Mouse (Mus musculus) hindbrain, embryonic 16.5 days (tissue): ENCODE measurements at regions not wholly inside any gene's neighbourhood (a gene's known extent, or its start where the extent isn't known, plus 50 kb on each side); places are given as distances from the start of the nearest gene placed in this dataset.

Source experiments
- ATAC-seq: fragments of 200-750 bp; cut with Nextera tagmentation; 2 replicates; pipeline ENCODE4 v1.8.0; 2017; ENCODE audit warnings: moderate TSS enrichment, moderate library complexity
- H3K27ac ChIP-seq: fragments of 300-500 bp; sonication (generic); 2 replicates; pipeline ENCODE4 v1.5.1; 2014; ENCODE audit warnings: low read depth, mild to moderate bottlenecking, control low read depth, low read length, moderate library complexity
- H3K27me3 ChIP-seq: fragments of 300-500 bp; sonication (generic); replicated peaks from 2 replicates; pipeline ENCODE4 v1.6.1; 2014; ENCODE audit warnings: low read length; ENCODE audit not compliant: control insufficient read depth, insufficient read depth
- H3K36me3 ChIP-seq: fragments of 300-500 bp; sonication (generic); 2 replicates; pipeline ENCODE4 v1.6.1; 2014; ENCODE audit warnings: mild to moderate bottlenecking, low read length, moderate library complexity, mixed read lengths; ENCODE audit not compliant: control insufficient read depth, insufficient read depth
- H3K4me1 ChIP-seq: fragments of 300-500 bp; sonication (generic); 2 replicates; pipeline ENCODE4 v1.6.1; 2014; ENCODE audit warnings: low read depth, low read length; ENCODE audit not compliant: control insufficient read depth, insufficient read depth
- H3K4me2 ChIP-seq: fragments of 300-500 bp; sonication (generic); 2 replicates; pipeline ENCODE4 v1.6.1; 2014; ENCODE audit warnings: mild to moderate bottlenecking, low read length, control low read depth, moderate library complexity
- H3K4me3 ChIP-seq: fragments of 300-500 bp; sonication (generic); 2 replicates; pipeline ENCODE4 v1.5.1; 2014; ENCODE audit warnings: mild to moderate bottlenecking, low read length, control low read depth, moderate library complexity
- H3K9ac ChIP-seq: fragments of 300-500 bp; sonication (generic); 2 replicates; pipeline ENCODE4 v1.6.1; 2014; ENCODE audit warnings: low read depth, mild to moderate bottlenecking, control low read depth, low read length, moderate library complexity
- H3K9me3 ChIP-seq: fragments of 300-500 bp; sonication (generic); 2 replicates; pipeline ENCODE4 v1.6.1; 2014; ENCODE audit warnings: mild to moderate bottlenecking, low read length, moderate library complexity; ENCODE audit not compliant: control insufficient read depth
- WGBS: fragments of 180-500 bp; shearing (Covaris S2); extraction: QIAGEN DNeasy Blood & Tissue Kit; methylation state at CpG from one replicate; pipeline ENCODE4 v1.1.7; 2014; 5-methylcytosine and 5-hydroxymethylcytosine counted together

DNA sequence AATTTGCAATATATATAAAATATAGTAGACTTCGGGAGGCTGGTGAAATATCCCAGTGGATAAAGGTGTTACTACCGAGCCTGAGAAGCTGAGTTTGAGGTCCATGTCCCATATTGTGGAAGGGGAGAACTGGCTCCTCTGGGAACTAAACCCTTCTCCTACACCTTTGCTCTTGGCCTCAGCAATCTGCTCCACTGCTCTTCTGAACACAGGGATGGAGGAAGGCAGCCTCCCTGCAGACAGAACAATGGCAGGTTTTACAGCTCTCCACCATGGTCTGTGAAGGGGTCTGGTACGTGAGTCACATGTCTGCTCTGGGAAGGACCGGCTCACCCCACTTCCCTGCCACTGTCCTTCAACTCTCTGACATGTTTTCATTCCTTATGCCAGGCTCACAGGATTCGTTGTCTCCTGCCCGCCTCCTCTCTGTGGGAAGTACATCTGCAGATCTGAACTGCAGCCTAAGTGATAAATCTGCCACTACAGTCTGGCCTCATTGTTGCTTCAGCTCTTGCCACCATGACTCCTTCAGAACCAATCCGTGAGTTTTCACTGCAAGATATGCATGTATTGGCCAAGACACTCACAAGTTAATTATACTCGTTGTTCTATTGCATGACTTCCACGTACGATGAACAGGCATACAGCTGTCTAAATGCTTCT lies 220.0 kb upstream of the Gm9767 start:
- Histone ChIP-seq H3K4me2 (no peak overlapping the region), H3K9ac (no peak overlapping the region), H3K9me3 (no peaks in the 10 kb centered on the region; the same call in 1 of the 2 replicates), H3K4me1 (0 out of 2 replicates have a peak, but pooled peaks cover 2% of the 10 kb centered on the region), H3K4me3 (no peak overlapping the region), H3K27me3 (no peaks in the 10 kb centered on the region), H3K36me3 (no peaks in the 10 kb centered on the region), H3K27ac (no peak overlapping the region)
- 51% methylated on average over 10 of the region's 10 CpGs for WGBS
- ATAC-seq: peak; percentile 48; the same call in 1 of the 2 replicates

DNA sequence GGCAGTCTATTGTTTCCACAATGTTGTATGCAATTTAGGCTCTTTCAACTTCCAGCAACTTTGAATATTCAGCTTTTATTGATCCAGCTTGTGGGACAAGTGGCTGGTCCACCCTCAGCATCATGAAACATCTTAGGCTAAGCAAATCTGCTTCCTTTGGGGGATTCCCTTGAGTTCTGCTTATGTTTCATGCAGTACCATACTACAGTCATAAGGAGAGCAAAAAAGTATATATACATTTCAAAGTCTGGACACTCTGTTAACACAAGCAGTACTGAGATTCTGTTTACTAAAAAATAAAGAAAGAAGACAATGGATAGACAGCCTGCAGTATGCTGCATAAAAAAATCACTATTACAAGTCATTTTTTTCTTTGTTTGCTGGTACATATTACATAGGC lies 233.7 kb upstream of the Gm9767 start:
- Histone ChIP-seq H3K27me3 (no peaks in the 10 kb centered on the region), H3K9me3 (no peaks in the 10 kb centered on the region), H3K27ac (no peak overlapping the region), H3K4me3 (no peak overlapping the region), H3K36me3 (no peaks in the 10 kb centered on the region), H3K4me1 (no peaks in the 10 kb centered on the region), H3K9ac (no peak overlapping the region), H3K4me2 (no peak overlapping the region)
- ATAC-seq: no peak

DNA sequence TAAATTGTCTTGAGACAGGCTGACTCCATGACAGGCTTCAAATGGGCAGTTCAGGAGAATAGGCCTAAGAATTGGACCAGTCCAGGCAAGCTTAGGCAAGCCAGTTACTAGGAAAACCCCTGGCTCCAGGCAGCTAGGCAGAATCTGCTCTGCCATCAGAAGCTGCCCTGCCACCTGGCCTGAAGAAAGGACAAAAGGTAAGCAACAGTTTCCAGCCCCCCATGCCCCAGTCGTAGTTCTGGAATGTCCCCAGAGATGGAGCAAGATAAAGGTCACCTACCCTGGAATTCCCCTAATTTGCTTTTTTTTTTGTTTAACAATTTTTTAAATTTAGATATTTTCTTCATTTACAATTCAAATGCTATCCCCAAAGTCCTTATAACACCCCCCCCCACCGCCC lies 248.8 kb upstream of the Gm9767 start:
- Histone ChIP-seq H3K4me3 (no peak overlapping the region), H3K9ac (no peak overlapping the region), H3K36me3 (no peaks in the 10 kb centered on the region), H3K9me3 (no peaks in the 10 kb centered on the region), H3K27ac (no peak overlapping the region), H3K27me3 (no peaks in the 10 kb centered on the region), H3K4me1 (no peaks in the 10 kb centered on the region), H3K4me2 (no peak overlapping the region)
- ATAC-seq: no peak
- WGBS: 91% methylated on average over 2 of the region's 2 CpGs

DNA sequence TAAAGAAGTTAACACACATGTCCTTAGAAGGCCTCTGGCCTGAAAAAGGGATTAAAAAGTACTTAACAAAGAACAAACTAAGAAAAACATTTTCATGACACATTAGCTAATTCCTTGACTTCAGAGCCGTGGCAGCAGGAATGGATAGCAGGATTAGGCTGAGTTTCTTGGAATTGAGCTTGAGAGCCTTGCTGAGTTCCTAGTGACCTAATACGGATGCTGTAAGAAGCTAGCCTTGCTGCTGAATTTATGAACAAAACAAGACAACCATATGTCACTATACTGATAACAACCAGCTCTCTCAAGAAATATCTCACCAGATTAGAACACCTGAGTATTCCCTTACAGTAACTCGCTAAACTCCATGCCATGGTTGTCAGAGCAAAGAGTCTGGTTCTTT lies 268.2 kb upstream of the Smlr1 start:
- WGBS: 75% methylated on average over 3 of the region's 3 CpGs
- H3K4me2 ChIP-seq: no peak overlapping the region
- no peak overlapping the region for H3K9ac ChIP-seq
- no peaks in the 10 kb centered on the region for H3K9me3 ChIP-seq
- no peak for ATAC-seq
- H3K4me1 ChIP-seq: no peaks in the 10 kb centered on the region
- H3K4me3 ChIP-seq: no peak overlapping the region
- no peaks in the 10 kb centered on the region for H3K27me3 ChIP-seq
- H3K27ac ChIP-seq: no peak overlapping the region
- no peaks in the 10 kb centered on the region for H3K36me3 ChIP-seq

DNA sequence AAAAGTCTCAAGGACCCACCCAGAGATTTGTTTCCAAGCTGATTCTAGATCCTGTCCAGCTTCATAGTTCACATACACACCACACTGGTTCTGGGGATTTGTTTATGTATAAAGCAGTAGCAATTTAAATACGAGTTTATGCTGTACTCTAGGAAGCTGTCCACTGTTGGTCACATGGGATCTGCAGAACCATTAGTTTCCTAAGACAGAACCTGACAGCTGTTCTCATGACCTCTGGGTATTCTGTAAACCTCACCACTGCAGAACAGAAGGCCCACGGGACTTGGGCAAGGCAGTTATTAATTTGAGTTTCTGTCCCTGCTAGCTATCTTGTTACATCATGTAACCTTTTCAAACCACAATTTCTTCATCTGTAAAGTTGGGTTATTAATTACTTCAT lies 265.4 kb upstream of the Smlr1 start:
- 86% methylated on average over 2 of the region's 2 CpGs for WGBS

DNA sequence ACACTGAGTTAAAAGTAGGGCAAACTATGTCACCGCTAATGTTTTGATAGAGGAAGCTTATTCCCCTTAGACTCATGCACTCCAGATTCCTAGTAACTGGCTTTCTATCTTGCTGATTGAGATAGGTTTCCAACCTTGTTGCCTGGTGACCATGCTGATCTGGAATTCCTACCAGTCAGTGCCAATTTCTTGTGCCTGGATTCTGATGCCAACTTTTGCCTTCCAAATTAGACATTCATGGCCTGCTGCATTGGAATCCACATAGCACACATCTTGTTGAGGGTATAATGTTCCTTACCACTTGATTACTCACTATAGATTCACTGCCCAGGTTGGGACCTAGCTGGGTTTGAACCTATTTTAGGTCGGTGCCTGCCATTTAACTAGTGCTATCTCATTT lies 262.8 kb upstream of the Smlr1 start:
- Histone ChIP-seq H3K4me3 (no peak overlapping the region), H3K27me3 (no peaks in the 10 kb centered on the region), H3K27ac (no peak overlapping the region), H3K9me3 (no peaks in the 10 kb centered on the region), H3K36me3 (no peaks in the 10 kb centered on the region), H3K9ac (no peak overlapping the region), H3K4me1 (no peaks in the 10 kb centered on the region), H3K4me2 (no peak overlapping the region)
- 84% methylated on average over 2 of the region's 2 CpGs for WGBS
- no peak for ATAC-seq

More for the DNA sequence above, 265.4 kb upstream of the Smlr1 start:
- H3K9ac ChIP-seq: no peak overlapping the region
- no peaks in the 10 kb centered on the region for H3K9me3 ChIP-seq
- no peaks in the 10 kb centered on the region for H3K4me1 ChIP-seq
- H3K27me3 ChIP-seq: no peaks in the 10 kb centered on the region
- no peak overlapping the region for H3K27ac ChIP-seq
- no peak overlapping the region for H3K4me2 ChIP-seq
- H3K4me3 ChIP-seq: no peak overlapping the region
- H3K36me3 ChIP-seq: no peaks in the 10 kb centered on the region
- no peak for ATAC-seq

DNA sequence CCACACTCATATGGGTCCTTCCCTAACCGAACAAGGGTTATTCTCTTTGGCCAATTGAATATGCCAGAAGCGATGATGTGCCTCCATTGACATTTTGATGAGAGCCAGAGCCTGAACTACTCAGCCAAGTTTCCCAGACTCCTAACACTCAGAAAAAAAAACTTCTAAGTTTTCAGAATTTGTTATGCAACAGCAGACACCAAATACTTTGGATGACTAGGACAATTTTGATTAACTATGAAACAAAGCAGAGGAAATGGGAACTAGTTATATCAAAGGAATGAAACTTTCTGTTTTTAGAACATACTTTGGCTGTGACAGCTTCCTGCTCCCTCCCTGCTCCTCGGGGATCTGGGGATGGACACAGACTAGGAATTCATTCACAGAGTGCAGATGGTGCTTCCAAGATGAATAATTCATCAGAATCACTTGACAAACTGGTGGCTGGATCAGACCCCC lies 254.3 kb upstream of the Smlr1 start:
- Histone ChIP-seq H3K4me2 (no peak overlapping the region), H3K9me3 (no peaks in the 10 kb centered on the region), H3K4me3 (no peak overlapping the region), H3K4me1 (no peaks in the 10 kb centered on the region), H3K27me3 (no peaks in the 10 kb centered on the region), H3K27ac (no peak overlapping the region), H3K9ac (no peak overlapping the region), H3K36me3 (no peaks in the 10 kb centered on the region)
- ATAC-seq: no peak
- WGBS: 58% methylated on average over 3 of the region's 3 CpGs

DNA sequence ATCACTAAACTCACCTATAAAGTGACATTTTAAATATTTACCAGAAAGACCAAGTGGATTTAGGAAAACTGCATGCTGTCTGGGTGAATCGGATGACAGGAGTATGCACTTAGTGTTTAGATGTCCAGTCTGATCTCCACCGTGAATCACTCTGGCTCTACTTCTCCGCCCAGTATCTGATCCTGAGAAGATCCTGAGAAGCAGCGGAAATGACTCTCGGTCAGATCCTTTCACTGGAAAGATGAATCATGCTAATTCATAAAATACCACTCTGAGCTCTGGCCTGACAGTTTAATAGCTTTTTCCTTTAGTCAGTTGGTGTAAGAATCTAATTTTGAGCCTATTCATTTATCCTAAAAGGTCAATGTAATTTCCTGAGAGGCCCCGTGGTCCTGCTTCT lies 252.6 kb upstream of the Smlr1 start:
- Histone ChIP-seq H3K4me3 (no peak overlapping the region), H3K27ac (no peak overlapping the region), H3K9me3 (no peaks in the 10 kb centered on the region), H3K4me2 (no peak overlapping the region), H3K27me3 (no peaks in the 10 kb centered on the region), H3K36me3 (no peaks in the 10 kb centered on the region), H3K9ac (no peak overlapping the region), H3K4me1 (no peaks in the 10 kb centered on the region)
- WGBS: 81% methylated on average over 6 of the region's 6 CpGs
- no peak for ATAC-seq

DNA sequence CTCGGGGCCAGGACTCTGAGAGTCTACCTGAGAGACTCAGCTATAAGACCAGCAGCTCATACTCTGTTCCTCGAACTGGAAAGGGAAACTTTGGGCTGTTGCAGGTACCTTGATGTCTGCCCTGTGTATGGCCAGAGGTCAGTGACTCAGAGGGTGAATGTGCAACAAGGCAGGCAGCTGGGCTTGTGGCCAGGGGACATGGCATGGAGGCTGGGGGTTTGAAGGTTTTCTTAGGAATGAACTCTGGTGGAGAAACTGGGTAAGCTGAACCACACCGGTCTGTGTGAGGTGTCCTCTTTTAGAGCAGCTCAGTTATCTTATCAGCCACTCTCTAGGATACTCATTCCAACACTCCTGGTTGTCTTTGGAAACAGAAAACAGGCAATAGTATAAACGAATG lies 251.9 kb upstream of the Smlr1 start:
- Histone ChIP-seq H3K4me2 (no peak overlapping the region), H3K27me3 (no peaks in the 10 kb centered on the region), H3K9ac (no peak overlapping the region), H3K9me3 (no peaks in the 10 kb centered on the region), H3K36me3 (no peaks in the 10 kb centered on the region), H3K27ac (no peak overlapping the region), H3K4me1 (no peaks in the 10 kb centered on the region), H3K4me3 (no peak overlapping the region)
- 90% methylated on average over 4 of the region's 4 CpGs for WGBS
- no peak for ATAC-seq

DNA sequence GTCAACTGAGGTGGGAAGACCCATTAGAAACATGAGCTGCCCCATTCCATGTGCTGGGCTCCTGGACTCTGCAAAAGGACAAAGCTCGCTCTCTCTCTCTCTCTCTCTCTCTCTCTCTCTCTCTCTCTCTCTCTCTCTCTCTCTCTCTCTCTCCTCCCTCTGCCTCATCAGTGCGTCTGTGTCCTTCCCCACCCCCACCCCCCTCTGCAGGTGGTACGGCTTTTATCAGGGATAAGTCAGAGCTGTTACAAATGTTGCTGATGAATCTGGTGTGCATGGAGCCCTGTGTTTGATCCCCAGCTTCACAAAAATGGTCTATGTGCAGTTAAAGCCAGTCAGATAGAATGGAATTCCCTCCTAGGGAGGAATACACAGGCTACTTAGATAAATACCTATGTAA lies 247.8 kb upstream of the Smlr1 start:
- Histone ChIP-seq H3K4me2 (no peak overlapping the region), H3K4me3 (no peak overlapping the region), H3K9ac (no peak overlapping the region), H3K27me3 (no peaks in the 10 kb centered on the region), H3K27ac (no peak overlapping the region), H3K36me3 (no peaks in the 10 kb centered on the region), H3K9me3 (no peaks in the 10 kb centered on the region), H3K4me1 (no peaks in the 10 kb centered on the region)
- WGBS: 63% methylated on average over 3 of the region's 3 CpGs
- ATAC-seq: no peak
